Mouse (Mus musculus) bone marrow, adult 2 months (tissue): Measurements from ENCODE around the gene Clcf1.

ENCODE experiments used
- CTCF ChIP-seq: fragments of 200-500 bp; IDR thresholded peaks from 2 replicates; pipeline ENCODE4 v1.5.1; 2011; ENCODE audit warnings: low read length, control low read depth; ENCODE audit not compliant: control insufficient read depth, insufficient read depth
- POLR2A ChIP-seq: fragments of 200-500 bp; IDR thresholded peaks from 2 replicates; pipeline ENCODE4 v1.6.1; 2011; ENCODE audit warnings: low read depth, mild to moderate bottlenecking, control low read depth, low read length, borderline replicate concordance; ENCODE audit not compliant: control insufficient read depth

- TF ChIP-seq CTCF (no peak), POLR2A (no peak)
Measured at GRCm38 (mm10) chr19:4217140-4217539, 3.1 kb downstream of the Clcf1 start.
